Mouse (Mus musculus) lung, postnatal 0 days (tissue): Measurements from ENCODE around the gene Rimbp2.

Experiments
- CTCF ChIP-seq: IDR thresholded peaks from 2 replicates; pipeline ENCODE4 v1.5.1; 2016; ENCODE audit warnings: antibody characterized with exemption, mild to moderate bottlenecking
- EP300 ChIP-seq: IDR thresholded peaks from 2 replicates; pipeline ENCODE4 v1.6.1; 2016; ENCODE audit warnings: antibody characterized with exemption, mild to moderate bottlenecking, control low read depth

GRCm38 (mm10) chr5:128810006-128810405, 143.3 kb downstream of the Rimbp2 start:
- TF ChIP-seq EP300 (no peak), CTCF (no peak)
